Mouse (Mus musculus) heart, postnatal 0 days (tissue): ENCODE measurements around the gene Ager.

ENCODE experiments used
- CTCF ChIP-seq: IDR thresholded peaks from 2 replicates; pipeline ENCODE4 v1.5.1; 2016; ENCODE audit warnings: antibody characterized with exemption, control low read depth, low read depth
- EP300 ChIP-seq: IDR thresholded peaks from 2 replicates; pipeline ENCODE4 v1.6.1; 2016; ENCODE audit warnings: antibody characterized with exemption, low read depth

GRCm38 (mm10) chr17:34606186-34607039, 8.8 kb downstream of the Ager start:
- TF ChIP-seq CTCF (no peak), EP300 (no peak)
